Mouse (Mus musculus) embryonic facial prominence, embryonic 13.5 days (tissue): ENCODE results near the gene Cnr2. TPM values are rescaled to one million over a fixed set of nuclear protein-coding genes. Genes with fewer than 3 reads are reported as not detected.

Experiments used
- ATAC-seq: fragments of 200-750 bp; cut with Nextera tagmentation; 2 replicates; pipeline ENCODE4 v1.8.0; 2017; ENCODE audit warnings: low read depth; ENCODE audit not compliant: insufficient number of reproducible peaks, insufficient read depth, low FRiP score, low TSS enrichment
- H3K27ac ChIP-seq: fragments of 300-500 bp; sonication (generic); 2 replicates; pipeline ENCODE4 v1.5.1; 2015; ENCODE audit warnings: moderate library complexity, mild to moderate bottlenecking, inconsistent platforms
- H3K27me3 ChIP-seq: fragments of 300-500 bp; sonication (generic); 2 replicates; pipeline ENCODE4 v1.6.1; 2015; ENCODE audit warnings: mild to moderate bottlenecking, inconsistent platforms
- H3K36me3 ChIP-seq: fragments of 300-500 bp; sonication (generic); 2 replicates; pipeline ENCODE4 v1.6.1; 2015; ENCODE audit warnings: mild to moderate bottlenecking, inconsistent platforms
- H3K4me1 ChIP-seq: fragments of 300-500 bp; sonication (generic); 2 replicates; pipeline ENCODE4 v1.6.1; 2015; ENCODE audit warnings: inconsistent platforms
- H3K4me2 ChIP-seq: fragments of 300-500 bp; sonication (generic); 2 replicates; pipeline ENCODE4 v1.6.1; 2015; ENCODE audit warnings: moderate library complexity, mild to moderate bottlenecking, inconsistent platforms
- H3K4me3 ChIP-seq: fragments of 300-500 bp; sonication (generic); 2 replicates; pipeline ENCODE4 v1.5.1; 2015; ENCODE audit warnings: mild to moderate bottlenecking, inconsistent platforms
- H3K9ac ChIP-seq: fragments of 300-500 bp; sonication (generic); 2 replicates; pipeline ENCODE4 v1.6.1; 2015; ENCODE audit warnings: mild to moderate bottlenecking, inconsistent platforms
- H3K9me3 ChIP-seq: fragments of 300-500 bp; sonication (generic); 2 replicates; pipeline ENCODE4 v1.6.1; 2016; ENCODE audit warnings: inconsistent platforms
- WGBS: fragments of 180-500 bp; shearing (Covaris S2); methylation state at CpG from one replicate; pipeline ENCODE4 v1.1.7; 2015; ENCODE audit warnings: mixed read lengths; 5-methylcytosine and 5-hydroxymethylcytosine counted together
- polyA plus RNA-seq: library from polyadenylated mRNA; unstranded; fragments of >200 nt; fragmentation: Nextera tagmentation; extraction: Ambion mirVana; gene quantifications from 2 replicates; pipeline ENCODE4 v1.2.1, GENCODE M21; 2015

Gene Cnr2
- polyA plus RNA-seq, 1 experiment from 2014 or later = 0.51 TPM

- Histone ChIP-seq H3K27ac (no peak overlapping the region), H3K9me3 (no peaks in the 10 kb centered on the region), H3K4me3 (no peak overlapping the region), H3K36me3 (no peaks in the 10 kb centered on the region), H3K4me2 (no peak overlapping the region), H3K4me1 (peaks cover 4% of the 10 kb centered on the region; the same call in 1 of the 2 replicates), H3K9ac (no peak overlapping the region), H3K27me3 (no peaks in the 10 kb centered on the region)
- ATAC-seq = no peak
- 82% methylated on average over 2 of the region's 2 CpGs for WGBS
Measured at GRCm38 (mm10) chr4:135891539-135891938, 3.7 kb upstream of the Cnr2 start.

DNA sequence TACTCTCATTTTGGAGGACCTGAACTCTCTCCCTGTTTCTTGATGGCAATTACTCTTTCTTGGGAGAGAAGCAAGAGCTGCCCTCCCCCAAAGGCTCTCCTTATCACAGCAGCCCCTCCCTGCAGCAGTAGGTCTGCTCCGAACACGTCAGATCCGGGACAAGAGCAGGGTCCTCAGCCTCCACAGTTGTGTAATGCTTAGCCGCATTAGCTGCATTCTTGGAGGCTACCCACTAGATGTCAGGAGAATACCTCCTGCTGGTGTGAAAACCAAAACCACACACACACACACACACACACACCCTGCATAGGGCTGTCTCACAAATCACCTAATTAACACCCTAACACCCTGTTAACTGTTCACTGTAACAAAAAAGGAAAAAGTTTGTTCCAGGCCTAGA is 2.3 kb upstream of the Cnr2 start:
- no peak overlapping the region for H3K27ac ChIP-seq
- no peak overlapping the region for H3K4me2 ChIP-seq
- no peak overlapping the region for H3K9ac ChIP-seq
- H3K4me3 ChIP-seq = no peak overlapping the region
- no peaks in the 10 kb centered on the region for H3K36me3 ChIP-seq
- ATAC-seq = no peak
- no peaks in the 10 kb centered on the region for H3K9me3 ChIP-seq
- no peaks in the 10 kb centered on the region for H3K27me3 ChIP-seq
- peaks cover 4% of the 10 kb centered on the region; the same call in 1 of the 2 replicates for H3K4me1 ChIP-seq
- WGBS = 73% methylated on average over 4 of the region's 4 CpGs

DNA sequence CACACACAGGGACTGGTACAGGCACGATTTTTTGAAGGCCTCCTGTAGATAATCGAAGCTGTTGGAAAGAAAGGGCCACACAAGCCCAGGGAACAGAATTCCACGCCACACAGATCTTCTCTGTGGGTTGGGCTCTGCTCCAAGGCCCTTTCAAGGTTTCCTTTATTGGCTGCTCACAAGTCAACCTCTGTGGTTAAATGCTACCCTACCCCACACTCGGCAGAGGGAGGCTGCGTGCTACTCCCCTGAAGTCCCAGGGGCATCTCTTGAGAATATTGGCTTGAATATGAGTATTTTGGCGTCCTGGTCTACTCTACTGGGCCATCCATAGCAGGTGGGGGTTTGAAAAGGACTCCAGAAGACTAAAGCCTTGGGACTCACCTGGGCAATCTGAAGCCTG is 963 bp downstream of the Cnr2 start:
- Histone ChIP-seq H3K27me3 (no peaks in the 10 kb centered on the region), H3K9me3 (no peaks in the 10 kb centered on the region), H3K36me3 (no peaks in the 10 kb centered on the region), H3K4me2 (no peak overlapping the region), H3K4me3 (no peak overlapping the region), H3K9ac (no peak overlapping the region), H3K4me1 (peaks cover 4% of the 10 kb centered on the region; the same call in 1 of the 2 replicates), H3K27ac (no peak overlapping the region)
- WGBS = 69% methylated on average over 6 of the region's 6 CpGs
- no peak for ATAC-seq

GRCm38 (mm10) chr4:135898380-135899049 is 3.3 kb downstream of the Cnr2 start:
- Histone ChIP-seq H3K27ac (no peak overlapping the region), H3K9me3 (no peaks in the 10 kb centered on the region), H3K27me3 (no peaks in the 10 kb centered on the region), H3K9ac (no peak overlapping the region), H3K4me2 (no peak overlapping the region), H3K36me3 (no peaks in the 10 kb centered on the region), H3K4me3 (no peak overlapping the region), H3K4me1 (peaks cover 4% of the 10 kb centered on the region; the same call in 1 of the 2 replicates)
- WGBS = 67% methylated on average over 9 of the region's 9 CpGs
- no peak for ATAC-seq

- H3K4me2 ChIP-seq = no peak overlapping the region
- no peak overlapping the region for H3K27ac ChIP-seq
- no peaks in the 10 kb centered on the region for H3K27me3 ChIP-seq
- no peak overlapping the region for H3K4me3 ChIP-seq
- no peaks in the 10 kb centered on the region for H3K9me3 ChIP-seq
- H3K9ac ChIP-seq = no peak overlapping the region
- H3K36me3 ChIP-seq = no peaks in the 10 kb centered on the region
- 81% methylated on average over 7 of the region's 7 CpGs for WGBS
- H3K4me1 ChIP-seq = peaks cover 4% of the 10 kb centered on the region; the same call in 1 of the 2 replicates
- no peak for ATAC-seq
Measured at GRCm38 (mm10) chr4:135899050-135899448, 3.9 kb downstream of the Cnr2 start.

DNA sequence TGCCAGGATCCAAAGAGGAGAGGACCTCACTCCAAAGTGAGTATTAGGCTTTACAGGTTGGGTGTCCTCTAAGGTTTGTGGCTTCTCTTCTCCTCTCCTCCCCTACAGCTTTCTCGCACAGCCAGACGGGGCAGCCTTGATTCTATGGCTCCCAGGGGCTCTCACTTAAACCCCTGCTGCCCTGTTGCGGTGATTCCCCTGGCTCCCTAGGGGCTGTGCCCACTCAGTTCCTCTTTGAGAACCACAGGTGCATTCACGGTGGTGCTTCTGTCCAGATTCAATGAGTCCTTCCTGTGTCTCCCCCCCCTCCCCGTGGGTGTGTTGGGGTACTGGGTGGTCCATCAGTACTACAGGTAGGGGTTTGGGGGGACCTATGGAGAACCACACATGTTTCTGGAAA is 4.8 kb downstream of the Cnr2 start:
- no peak overlapping the region for H3K4me3 ChIP-seq
- no peak overlapping the region for H3K27ac ChIP-seq
- H3K4me1 ChIP-seq = peaks cover 4% of the 10 kb centered on the region; the same call in 1 of the 2 replicates
- H3K36me3 ChIP-seq = no peaks in the 10 kb centered on the region
- H3K9me3 ChIP-seq = no peaks in the 10 kb centered on the region
- no peak for ATAC-seq
- WGBS = 78% methylated on average over 5 of the region's 5 CpGs
- no peaks in the 10 kb centered on the region for H3K27me3 ChIP-seq
- no peak overlapping the region for H3K9ac ChIP-seq
- no peak overlapping the region for H3K4me2 ChIP-seq

DNA sequence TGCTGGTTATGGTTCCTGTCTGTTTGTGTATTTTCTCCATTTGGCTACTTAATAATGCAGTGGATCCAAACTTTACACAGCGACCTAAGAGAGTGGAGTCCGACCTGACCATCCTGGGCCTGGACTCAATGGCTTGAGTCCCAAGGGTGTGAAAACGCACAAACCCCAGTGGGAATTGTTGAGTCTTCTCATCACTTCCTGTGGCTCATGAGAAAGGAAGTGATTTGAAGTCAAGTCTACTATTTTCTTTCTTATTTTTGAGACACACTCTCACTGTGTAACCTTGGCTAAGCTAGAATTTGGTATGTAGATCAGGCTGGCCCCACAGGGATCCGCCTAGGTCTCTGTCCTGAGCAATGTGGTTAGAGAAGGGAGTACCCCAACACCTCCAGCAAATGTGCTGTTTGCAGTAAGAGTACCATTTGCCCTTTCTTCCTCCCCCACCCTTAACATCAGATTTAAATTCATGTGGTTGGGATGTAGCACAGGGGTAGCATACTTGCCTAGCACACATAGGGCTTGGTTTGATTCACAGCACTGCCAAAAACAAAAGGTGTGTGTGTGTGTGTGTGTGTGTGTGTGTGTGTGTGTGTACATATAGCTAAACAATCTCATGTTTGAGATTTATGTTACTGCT is 7.5 kb downstream of the Cnr2 start:
- H3K4me1 ChIP-seq = no peaks in the 10 kb centered on the region
- H3K4me3 ChIP-seq = no peak overlapping the region
- no peaks in the 10 kb centered on the region for H3K27me3 ChIP-seq
- H3K36me3 ChIP-seq = no peaks in the 10 kb centered on the region
- H3K9me3 ChIP-seq = no peaks in the 10 kb centered on the region
- H3K4me2 ChIP-seq = no peak overlapping the region
- no peak for ATAC-seq
- H3K9ac ChIP-seq = no peak overlapping the region
- no peak overlapping the region for H3K27ac ChIP-seq
- WGBS = 93% methylated on average over 4 of the region's 4 CpGs

DNA sequence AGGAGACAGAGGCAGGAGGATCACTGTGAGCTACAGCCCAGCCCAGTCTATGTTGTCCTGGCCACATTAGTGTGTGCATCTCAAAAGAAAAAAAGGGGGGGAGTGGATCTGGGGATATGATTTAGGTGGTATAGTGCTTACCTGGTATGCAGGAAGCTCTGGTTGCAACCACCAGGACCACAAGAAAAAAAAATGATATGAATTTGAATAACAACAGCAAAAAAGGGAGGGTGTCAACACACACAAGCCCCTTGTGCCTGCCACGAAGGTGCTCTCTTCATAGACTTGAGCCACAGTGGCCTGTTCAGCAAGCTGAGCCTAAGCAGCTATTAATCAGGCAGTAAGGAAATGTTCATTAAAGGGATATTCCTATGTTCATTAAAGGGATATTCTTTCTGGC is 9.6 kb downstream of the Cnr2 start:
- Histone ChIP-seq H3K4me2 (no peak overlapping the region), H3K9ac (no peak overlapping the region), H3K4me3 (no peak overlapping the region), H3K27me3 (no peaks in the 10 kb centered on the region), H3K9me3 (no peaks in the 10 kb centered on the region), H3K27ac (no peak overlapping the region), H3K4me1 (no peaks in the 10 kb centered on the region), H3K36me3 (no peaks in the 10 kb centered on the region)
- no peak for ATAC-seq
- WGBS = 73% methylated on average over 1 of the region's 1 CpGs

DNA sequence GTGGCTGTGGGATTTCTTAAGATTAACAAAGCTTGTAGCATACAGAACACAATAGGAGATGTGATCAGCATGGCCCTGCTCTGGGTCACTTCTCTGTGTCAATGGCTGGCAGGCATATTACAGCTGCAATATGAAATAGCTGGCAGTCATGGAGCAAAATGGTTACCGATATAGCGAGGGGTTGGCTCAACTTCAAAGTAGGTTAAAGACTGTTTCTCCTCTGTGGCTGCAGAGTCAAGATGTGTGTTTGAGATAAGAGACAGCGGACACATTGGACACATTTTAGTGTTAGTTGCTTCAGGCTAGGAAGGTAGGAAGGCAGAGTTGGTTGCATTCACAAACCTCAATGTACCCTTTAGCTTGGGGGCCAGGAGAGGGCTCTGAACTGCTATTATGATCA is 11.4 kb downstream of the Cnr2 start:
- 59% methylated on average over 3 of the region's 3 CpGs for WGBS
- Histone ChIP-seq H3K9ac (no peak overlapping the region), H3K9me3 (no peaks in the 10 kb centered on the region), H3K27me3 (no peaks in the 10 kb centered on the region), H3K4me3 (no peak overlapping the region), H3K27ac (no peak overlapping the region), H3K36me3 (no peaks in the 10 kb centered on the region), H3K4me1 (no peaks in the 10 kb centered on the region), H3K4me2 (no peak overlapping the region)
- no peak for ATAC-seq

DNA sequence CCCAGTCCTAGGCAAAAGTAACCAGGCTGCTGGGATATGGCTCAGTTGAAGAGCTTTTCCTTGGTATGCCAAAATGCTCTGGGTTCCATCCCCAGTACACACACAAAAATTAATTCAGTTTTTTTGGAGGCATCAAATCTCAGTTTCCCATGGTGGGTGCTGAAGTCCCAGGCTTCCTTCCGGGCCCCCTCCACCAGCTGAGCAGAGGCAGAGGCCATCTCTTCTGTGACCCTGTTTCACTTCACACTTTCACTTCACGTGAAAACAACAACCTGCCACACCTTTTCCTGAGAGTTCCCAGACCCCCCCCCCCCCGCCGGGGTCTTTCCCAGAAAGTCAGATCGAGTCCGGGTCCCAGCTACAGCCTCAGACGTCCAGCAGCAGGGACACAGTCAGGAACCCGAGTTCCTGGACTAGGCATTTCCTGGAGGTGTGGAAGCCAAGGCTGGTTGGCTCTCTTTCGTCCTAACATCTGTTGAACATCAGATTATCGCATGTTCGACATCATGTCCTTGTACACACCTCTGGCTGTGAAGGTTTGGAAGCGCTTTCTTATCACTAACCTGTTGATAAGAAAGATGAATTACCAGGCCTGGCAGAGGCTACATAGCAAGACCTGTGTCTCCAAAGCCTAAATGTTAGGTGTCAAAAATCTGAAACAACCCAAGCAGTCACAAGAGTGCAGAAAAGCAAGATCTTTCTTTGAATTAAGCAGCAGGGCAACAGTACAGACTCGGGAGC is 14.3 kb downstream of the Cnr2 start:
- Histone ChIP-seq H3K27ac (no peak overlapping the region), H3K27me3 (no peaks in the 10 kb centered on the region), H3K4me2 (no peak overlapping the region), H3K4me1 (no peaks in the 10 kb centered on the region), H3K9me3 (no peaks in the 10 kb centered on the region), H3K9ac (no peak overlapping the region), H3K4me3 (no peak overlapping the region), H3K36me3 (no peaks in the 10 kb centered on the region)
- WGBS = 69% methylated on average over 13 of the region's 13 CpGs
- ATAC-seq = no peak

- WGBS = 73% methylated on average over 7 of the region's 7 CpGs
- no peak overlapping the region for H3K4me3 ChIP-seq
- H3K4me2 ChIP-seq = no peak overlapping the region
- no peaks in the 10 kb centered on the region for H3K9me3 ChIP-seq
- H3K4me1 ChIP-seq = no peaks in the 10 kb centered on the region
- H3K36me3 ChIP-seq = no peaks in the 10 kb centered on the region
- no peak overlapping the region for H3K9ac ChIP-seq
- no peak for ATAC-seq
- no peaks in the 10 kb centered on the region for H3K27me3 ChIP-seq
- no peak overlapping the region for H3K27ac ChIP-seq
Measured at GRCm38 (mm10) chr4:135911531-135911930, 16.3 kb downstream of the Cnr2 start.

- H3K9me3 ChIP-seq = no peaks in the 10 kb centered on the region
- WGBS = 46% methylated on average over 3 of the region's 3 CpGs
- no peak overlapping the region for H3K4me2 ChIP-seq
- no peaks in the 10 kb centered on the region for H3K4me1 ChIP-seq
- H3K27me3 ChIP-seq = no peaks in the 10 kb centered on the region
- no peaks in the 10 kb centered on the region for H3K36me3 ChIP-seq
- H3K9ac ChIP-seq = no peak overlapping the region
- H3K27ac ChIP-seq = no peak overlapping the region
- no peak for ATAC-seq
- H3K4me3 ChIP-seq = no peak overlapping the region
Measured at GRCm38 (mm10) chr4:135912164-135912563, 17.0 kb downstream of the Cnr2 start.
